Mouse (Mus musculus): ENCODE data around the gene Prep. TPM values are rescaled to one million over a fixed set of nuclear protein-coding genes. Genes with fewer than 3 reads are reported as not detected.

The Prep gene
- polyA plus RNA-seq, 1 experiment from 2014 or later: 7.5 TPM

GRCm38 (mm10) chr10:45084471-45084870, 17.5 kb downstream of the Prep start:
- Histone ChIP-seq H3K4me3 (ENCODE audit: inconsistent target) (no peak overlapping the region), H3K79me2 (ENCODE audit: inconsistent target) (peaks cover 76% of the 10 kb centered on the region; the same call in 1 of the 2 replicates), H3K36me3 (ENCODE audit: inconsistent target) (no peaks in the 10 kb centered on the region), H3K27ac (no peak overlapping the region)
- 100% methylated on average over 3 of the region's 3 CpGs for WGBS (ENCODE audit: missing documents)

GRCm38 (mm10) chr10:45085315-45085714, 18.3 kb downstream of the Prep start:
- no peak overlapping the region for H3K27ac ChIP-seq
- WGBS (ENCODE audit: missing documents): 57% methylated on average over 2 of the region's 2 CpGs
- H3K79me2 ChIP-seq (ENCODE audit: inconsistent target): peaks cover 70% of the 10 kb centered on the region; the same call in 1 of the 2 replicates
- H3K4me3 ChIP-seq (ENCODE audit: inconsistent target): no peak overlapping the region
- H3K36me3 ChIP-seq (ENCODE audit: inconsistent target): no peaks in the 10 kb centered on the region

DNA sequence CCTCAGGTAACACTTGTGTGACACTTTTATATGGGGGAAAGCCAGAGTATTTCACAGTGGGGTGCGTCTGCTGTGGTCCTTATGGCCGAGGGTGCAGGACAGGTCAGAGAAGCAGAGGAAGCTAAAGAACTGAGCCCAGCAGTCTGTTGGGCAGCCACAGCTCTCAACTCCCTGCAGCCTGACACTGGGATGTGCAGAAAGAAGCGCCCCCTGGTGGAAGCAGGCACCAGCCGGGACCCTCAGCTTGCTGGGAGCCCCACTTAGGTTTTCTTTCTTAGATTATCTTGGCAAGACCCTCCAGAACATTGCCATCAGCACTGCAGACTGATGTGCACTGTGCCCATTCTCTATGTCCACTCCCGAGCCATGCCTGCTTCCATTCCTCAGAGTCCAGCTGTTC, 19.6 kb downstream of the Prep start:
- peaks cover 57% of the 10 kb centered on the region; the same call in 1 of the 2 replicates for H3K79me2 ChIP-seq (ENCODE audit: inconsistent target)
- no peaks in the 10 kb centered on the region for H3K36me3 ChIP-seq (ENCODE audit: inconsistent target)
- H3K27ac ChIP-seq: no peak overlapping the region
- WGBS (ENCODE audit: missing documents): 68% methylated on average over 5 of the region's 5 CpGs
- H3K4me3 ChIP-seq (ENCODE audit: inconsistent target): no peak overlapping the region

DNA sequence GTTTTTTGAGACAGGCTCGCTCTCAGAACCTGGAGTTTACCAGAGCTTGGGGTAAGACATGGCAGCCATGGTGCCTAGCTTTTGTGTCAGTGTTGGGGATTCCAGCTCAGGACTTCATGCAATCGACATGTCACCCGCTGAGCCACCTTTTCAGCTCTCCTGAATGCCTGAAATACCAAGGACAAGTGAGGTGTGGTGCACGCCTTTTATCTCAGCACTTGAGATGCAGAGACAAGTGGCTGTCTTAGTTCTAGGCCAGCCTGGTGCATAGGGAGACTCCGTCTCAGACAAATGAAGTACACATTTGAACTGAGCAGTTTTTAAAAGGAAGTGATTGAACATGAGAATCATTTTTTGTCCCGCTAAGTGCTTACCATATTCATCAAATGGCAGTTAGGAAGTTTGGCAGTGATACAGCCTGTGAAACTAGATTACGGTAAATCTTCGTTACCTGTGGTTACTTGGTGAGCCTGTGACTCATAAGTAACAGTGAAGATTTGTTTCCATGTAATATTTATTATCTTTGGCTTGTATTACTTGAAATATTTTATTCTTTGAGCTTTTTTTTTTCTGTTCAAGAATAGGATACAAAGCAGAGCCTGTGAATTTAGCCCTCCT, 24.6 kb downstream of the Prep start:
- 95% methylated on average over 8 of the region's 8 CpGs for WGBS (ENCODE audit: missing documents)
- H3K36me3 ChIP-seq (ENCODE audit: inconsistent target): peaks cover 13% of the 10 kb centered on the region; the same call in 1 of the 2 replicates
- no peak overlapping the region for H3K4me3 ChIP-seq (ENCODE audit: inconsistent target)
- H3K27ac ChIP-seq: no peak overlapping the region
- peaks cover 15% of the 10 kb centered on the region; the same call in 1 of the 2 replicates for H3K79me2 ChIP-seq (ENCODE audit: inconsistent target)

- peaks cover 7% of the 10 kb centered on the region; the same call in 1 of the 2 replicates for H3K79me2 ChIP-seq (ENCODE audit: inconsistent target)
- peaks cover 13% of the 10 kb centered on the region; the same call in 1 of the 2 replicates for H3K36me3 ChIP-seq (ENCODE audit: inconsistent target)
- no peak overlapping the region for H3K27ac ChIP-seq
- 82% methylated on average over 12 of the region's 12 CpGs for WGBS (ENCODE audit: missing documents)
- H3K4me3 ChIP-seq (ENCODE audit: inconsistent target): no peak overlapping the region
Measured at GRCm38 (mm10) chr10:45092080-45093056, 25.4 kb downstream of the Prep start.

DNA sequence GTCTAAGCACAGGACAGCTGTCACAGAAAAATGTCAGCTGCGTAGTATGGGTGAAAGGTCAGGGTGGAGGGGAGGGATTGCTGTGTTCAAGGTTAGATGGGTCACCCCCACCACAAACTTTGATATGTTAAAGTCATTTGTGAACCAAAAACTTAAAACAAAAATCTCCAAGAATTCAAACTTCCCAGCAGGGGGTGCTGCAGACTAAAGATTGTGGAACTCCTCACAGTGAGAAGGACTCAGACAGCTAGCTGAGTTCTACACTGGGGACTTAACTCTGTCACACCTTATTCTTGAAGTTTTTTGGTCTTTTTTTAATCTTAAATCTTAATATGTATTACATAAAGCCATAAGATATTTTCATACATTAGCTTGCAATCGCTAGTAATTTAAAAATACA, 31.7 kb downstream of the Prep start:
- Histone ChIP-seq H3K4me3 (ENCODE audit: inconsistent target) (no peak overlapping the region), H3K79me2 (ENCODE audit: inconsistent target) (no peaks in the 10 kb centered on the region), H3K27ac (no peak overlapping the region), H3K36me3 (ENCODE audit: inconsistent target) (peaks cover 17% of the 10 kb centered on the region)
- 100% methylated on average over 2 of the region's 2 CpGs for WGBS (ENCODE audit: missing documents)

DNA sequence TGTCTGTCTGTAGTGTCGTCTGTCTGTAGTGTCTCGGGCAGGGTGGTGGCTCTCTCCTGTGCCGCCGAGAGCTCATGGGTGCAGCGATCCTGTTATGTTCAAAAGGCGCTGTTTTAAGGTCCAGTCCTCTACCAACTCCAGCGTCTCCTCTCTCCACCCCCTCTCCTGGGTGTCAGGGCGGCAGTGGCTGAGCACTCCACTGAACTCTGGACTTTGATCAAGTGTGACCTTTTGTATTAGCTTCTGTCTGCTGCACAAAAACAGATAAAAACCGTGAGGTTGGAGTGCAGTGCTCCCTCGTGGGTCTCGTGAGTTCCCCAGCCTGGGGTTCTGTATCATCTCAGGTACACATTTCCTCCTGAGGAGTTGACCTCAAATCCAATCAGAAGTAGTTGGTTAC, 33.5 kb downstream of the Prep start:
- WGBS (ENCODE audit: missing documents): 94% methylated on average over 11 of the region's 11 CpGs
- Histone ChIP-seq H3K27ac (no peak overlapping the region), H3K36me3 (ENCODE audit: inconsistent target) (peaks cover 12% of the 10 kb centered on the region)

GRCm38 (mm10) chr10:45103184-45103583, 36.2 kb downstream of the Prep start:
- H3K27ac ChIP-seq: no peak overlapping the region
- 88% methylated on average over 11 of the region's 11 CpGs for WGBS (ENCODE audit: missing documents)
- peaks cover 7% of the 10 kb centered on the region for H3K36me3 ChIP-seq (ENCODE audit: inconsistent target)
- no peak overlapping the region for H3K4me3 ChIP-seq (ENCODE audit: inconsistent target)
- no peaks in the 10 kb centered on the region for H3K79me2 ChIP-seq (ENCODE audit: inconsistent target)

More for the DNA sequence above, 33.5 kb downstream of the Prep start:
- no peak overlapping the region for H3K4me3 ChIP-seq (ENCODE audit: inconsistent target)
- H3K79me2 ChIP-seq (ENCODE audit: inconsistent target): no peaks in the 10 kb centered on the region

GRCm38 (mm10) chr10:45104098-45104497, 37.1 kb downstream of the Prep start:
- Histone ChIP-seq H3K79me2 (ENCODE audit: inconsistent target) (no peaks in the 10 kb centered on the region), H3K36me3 (ENCODE audit: inconsistent target) (peaks cover 11% of the 10 kb centered on the region), H3K27ac (no peak overlapping the region), H3K4me3 (ENCODE audit: inconsistent target) (no peak overlapping the region)
- WGBS (ENCODE audit: missing documents): 98% methylated on average over 7 of the region's 7 CpGs

GRCm38 (mm10) chr10:45104535-45105079, 37.6 kb downstream of the Prep start:
- Histone ChIP-seq H3K4me3 (ENCODE audit: inconsistent target) (no peak overlapping the region), H3K27ac (no peak overlapping the region), H3K79me2 (ENCODE audit: inconsistent target) (no peaks in the 10 kb centered on the region), H3K36me3 (ENCODE audit: inconsistent target) (peaks cover 14% of the 10 kb centered on the region)
- WGBS (ENCODE audit: missing documents): 94% methylated on average over 2 of the region's 4 CpGs

DNA sequence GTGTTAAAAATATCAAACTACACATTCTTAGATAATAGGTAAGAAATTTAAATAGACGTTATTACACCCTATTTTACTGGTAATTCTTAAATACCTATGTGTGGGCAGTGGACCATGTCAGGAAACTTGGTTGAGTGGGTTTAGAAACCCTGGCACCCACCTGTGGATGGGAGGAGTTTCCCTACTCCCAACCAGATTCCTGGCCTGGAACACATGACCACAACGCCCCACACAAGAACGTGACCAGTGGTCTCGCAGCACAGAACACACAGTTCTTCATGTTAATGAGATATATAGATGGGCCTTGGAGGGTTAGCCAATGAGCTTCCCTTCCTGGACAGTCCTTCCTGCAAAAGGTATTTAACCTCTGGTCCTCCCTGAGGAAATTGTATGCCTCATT, 39.5 kb downstream of the Prep start:
- WGBS (ENCODE audit: missing documents): 93% methylated on average over 4 of the region's 4 CpGs
- Histone ChIP-seq H3K79me2 (ENCODE audit: inconsistent target) (no peaks in the 10 kb centered on the region), H3K36me3 (ENCODE audit: inconsistent target) (peaks cover 14% of the 10 kb centered on the region), H3K27ac (no peak overlapping the region), H3K4me3 (ENCODE audit: inconsistent target) (no peak overlapping the region)

DNA sequence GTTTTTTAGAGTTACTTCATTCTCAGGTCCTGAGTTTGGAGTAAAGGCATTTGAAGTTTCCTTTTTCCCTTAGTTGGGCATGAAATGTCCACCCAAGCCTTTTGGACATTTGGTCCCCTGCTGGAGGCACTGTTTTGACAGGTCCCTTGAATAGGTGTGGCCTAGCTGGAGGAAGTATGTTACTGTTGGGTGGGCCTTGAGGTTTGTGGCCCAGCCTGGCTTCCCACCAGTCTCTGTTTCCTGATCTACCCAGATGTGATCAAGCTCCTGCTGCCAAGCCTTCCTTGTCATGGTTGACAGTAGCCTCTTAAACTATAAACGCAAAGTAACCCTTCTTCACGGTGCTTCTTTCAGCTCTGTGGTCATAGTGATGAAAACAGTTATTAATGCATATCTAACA, 40.3 kb downstream of the Prep start:
- no peak overlapping the region for H3K4me3 ChIP-seq (ENCODE audit: inconsistent target)
- H3K27ac ChIP-seq: no peak overlapping the region
- H3K79me2 ChIP-seq (ENCODE audit: inconsistent target): no peaks in the 10 kb centered on the region
- WGBS (ENCODE audit: missing documents): 71% methylated on average over 2 of the region's 2 CpGs
- H3K36me3 ChIP-seq (ENCODE audit: inconsistent target): peaks cover 14% of the 10 kb centered on the region

GRCm38 (mm10) chr10:45109041-45109440, 42.0 kb downstream of the Prep start:
- peaks cover 14% of the 10 kb centered on the region for H3K36me3 ChIP-seq (ENCODE audit: inconsistent target)
- WGBS (ENCODE audit: missing documents): 88% methylated on average over 8 of the region's 8 CpGs
- no peaks in the 10 kb centered on the region for H3K79me2 ChIP-seq (ENCODE audit: inconsistent target)
- no peak overlapping the region for H3K4me3 ChIP-seq (ENCODE audit: inconsistent target)
- no peak overlapping the region for H3K27ac ChIP-seq

DNA sequence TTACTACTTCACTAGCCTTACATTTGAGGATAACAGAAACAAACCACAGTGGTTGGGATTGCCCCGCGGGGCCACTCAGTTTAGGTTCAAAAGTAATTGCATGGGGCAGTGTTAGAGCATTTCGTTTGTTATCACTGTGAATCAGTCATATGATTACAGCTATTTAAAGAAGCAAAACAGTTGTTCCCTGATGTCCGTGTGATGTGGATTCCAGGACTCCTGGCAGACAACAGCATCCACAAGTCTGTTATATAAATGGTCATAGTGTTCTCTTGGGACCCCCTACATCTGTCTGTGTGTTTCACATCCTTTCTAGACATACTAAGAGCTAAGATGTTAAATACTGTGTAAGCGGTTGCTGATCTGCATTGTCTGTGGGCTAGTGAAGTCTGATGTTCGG, 43.0 kb downstream of the Prep start:
- Histone ChIP-seq H3K4me3 (ENCODE audit: inconsistent target) (no peak overlapping the region), H3K79me2 (ENCODE audit: inconsistent target) (no peaks in the 10 kb centered on the region), H3K27ac (no peak overlapping the region), H3K36me3 (ENCODE audit: inconsistent target) (peaks cover 21% of the 10 kb centered on the region)
- WGBS (ENCODE audit: missing documents): 93% methylated on average over 6 of the region's 6 CpGs

- Histone ChIP-seq H3K36me3 (ENCODE audit: inconsistent target) (peaks cover 42% of the 10 kb centered on the region), H3K27ac (no peak overlapping the region), H3K4me3 (ENCODE audit: inconsistent target) (no peak overlapping the region), H3K79me2 (ENCODE audit: inconsistent target) (no peaks in the 10 kb centered on the region)
- WGBS (ENCODE audit: missing documents): 96% methylated on average over 11 of the region's 11 CpGs
Measured at GRCm38 (mm10) chr10:45112927-45113326, 45.9 kb downstream of the Prep start.

Measured in macrophage (primary cell).